Mouse (Mus musculus) forebrain, embryonic 16.5 days (tissue): Measurements from ENCODE around the gene Bag6. TPM values are rescaled to one million over a fixed set of nuclear protein-coding genes. Genes with fewer than 3 reads are reported as not detected.

Experiments
- ATAC-seq: fragments of 200-750 bp; cut with Nextera tagmentation; 2 replicates; pipeline ENCODE4 v1.8.0; 2017; ENCODE audit warnings: mild to moderate bottlenecking, moderate library complexity
- H3K27ac ChIP-seq: fragments of 300-500 bp; sonication (generic); 2 replicates; pipeline ENCODE4 v1.5.1; 2014; ENCODE audit warnings: low read length, control low read depth
- H3K27me3 ChIP-seq: fragments of 300-500 bp; sonication (generic); replicated peaks from 2 replicates; pipeline ENCODE4 v1.6.1; 2014; ENCODE audit warnings: low read length; ENCODE audit not compliant: control insufficient read depth, insufficient read depth
- H3K36me3 ChIP-seq: fragments of 300-500 bp; sonication (generic); 2 replicates; pipeline ENCODE4 v1.6.1; 2014; ENCODE audit not compliant: control insufficient read depth, insufficient read depth
- H3K4me1 ChIP-seq: fragments of 300-500 bp; sonication (generic); replicated peaks from 2 replicates; pipeline ENCODE4 v1.6.1; 2014; ENCODE audit warnings: low read length; ENCODE audit not compliant: control insufficient read depth, insufficient read depth
- H3K4me2 ChIP-seq: fragments of 300-500 bp; sonication (generic); 2 replicates; pipeline ENCODE4 v1.6.1; 2014; ENCODE audit warnings: mild to moderate bottlenecking, low read length, control low read depth
- H3K4me3 ChIP-seq: fragments of 300-500 bp; sonication (generic); replicated peaks from 2 replicates; pipeline ENCODE4 v1.5.1; 2014; ENCODE audit warnings: mild to moderate bottlenecking, low read length, control low read depth
- H3K9ac ChIP-seq: fragments of 300-500 bp; sonication (generic); replicated peaks from 2 replicates; pipeline ENCODE4 v1.6.1; 2014; ENCODE audit warnings: low read depth, low read length, control low read depth
- H3K9me3 ChIP-seq: fragments of 300-500 bp; sonication (generic); 2 replicates; pipeline ENCODE4 v1.6.1; 2016; ENCODE audit warnings: low read length; ENCODE audit not compliant: control insufficient read depth
- WGBS: fragments of 180-500 bp; shearing (Covaris S2); extraction: QIAGEN DNeasy Blood & Tissue Kit; methylation state at CpG from one replicate; pipeline ENCODE4 v1.1.7; 2014; 5-methylcytosine and 5-hydroxymethylcytosine counted together
- polyA plus RNA-seq: library from polyadenylated mRNA; unstranded; fragments of >200 nt; fragmentation: Nextera tagmentation; extraction: Ambion mirVana; gene quantifications from 2 replicates; pipeline ENCODE4 v1.2.1, GENCODE M21; 2015

Bag6 gene
- polyA plus RNA-seq, 1 experiment from 2014 or later: 86.7 TPM

GRCm38 (mm10) chr17:35153077-35153476, 18.1 kb downstream of the Bag6 start:
- WGBS: 86% methylated on average over 9 of the region's 9 CpGs
- no peak for ATAC-seq
- Histone ChIP-seq H3K4me2 (no peak overlapping the region), H3K27ac (no peak overlapping the region), H3K4me1 (no peaks in the 10 kb centered on the region), H3K9me3 (no peaks in the 10 kb centered on the region), H3K27me3 (no peaks in the 10 kb centered on the region), H3K4me3 (no peak overlapping the region), H3K9ac (no peak overlapping the region), H3K36me3 (peaks cover 90% of the 10 kb centered on the region)

- no peak overlapping the region for H3K4me3 ChIP-seq
- no peak for ATAC-seq
- no peaks in the 10 kb centered on the region for H3K4me1 ChIP-seq
- H3K36me3 ChIP-seq: peaks cover 90% of the 10 kb centered on the region
- H3K27me3 ChIP-seq: no peaks in the 10 kb centered on the region
- WGBS: 93% methylated on average over 4 of the region's 4 CpGs
- no peak overlapping the region for H3K4me2 ChIP-seq
- H3K9me3 ChIP-seq: no peaks in the 10 kb centered on the region
- no peak overlapping the region for H3K9ac ChIP-seq
- H3K27ac ChIP-seq: no peak overlapping the region
These were observed 19.0 kb downstream of the Bag6 start for GRCm38 (mm10) chr17:35153931-35154330.

- Histone ChIP-seq H3K36me3 (peaks cover 90% of the 10 kb centered on the region), H3K4me1 (no peaks in the 10 kb centered on the region), H3K27me3 (no peaks in the 10 kb centered on the region), H3K27ac (no peak overlapping the region), H3K4me2 (no peak overlapping the region), H3K9ac (no peak overlapping the region), H3K9me3 (no peaks in the 10 kb centered on the region), H3K4me3 (no peak overlapping the region)
- 83% methylated on average over 7 of the region's 7 CpGs for WGBS
- no peak for ATAC-seq
These were observed 19.6 kb downstream of the Bag6 start for GRCm38 (mm10) chr17:35154616-35155015.

GRCm38 (mm10) chr17:35155451-35155850, 20.5 kb downstream of the Bag6 start:
- H3K4me1 ChIP-seq: no peaks in the 10 kb centered on the region
- peaks cover 90% of the 10 kb centered on the region for H3K36me3 ChIP-seq
- no peak overlapping the region for H3K4me3 ChIP-seq
- ATAC-seq: no peak
- no peaks in the 10 kb centered on the region for H3K27me3 ChIP-seq
- H3K9ac ChIP-seq: no peak overlapping the region
- no peaks in the 10 kb centered on the region for H3K9me3 ChIP-seq
- WGBS: 90% methylated on average over 12 of the region's 12 CpGs
- H3K27ac ChIP-seq: no peak overlapping the region
- no peak overlapping the region for H3K4me2 ChIP-seq

GRCm38 (mm10) chr17:35156461-35157200, 21.7 kb downstream of the Bag6 start:
- Histone ChIP-seq H3K9me3 (no peaks in the 10 kb centered on the region), H3K4me2 (no peak overlapping the region), H3K27ac (no peak overlapping the region), H3K36me3 (peaks cover 93% of the 10 kb centered on the region), H3K4me3 (no peak overlapping the region), H3K27me3 (no peaks in the 10 kb centered on the region), H3K4me1 (peaks cover 2% of the 10 kb centered on the region; the same call in 1 of the 2 replicates), H3K9ac (no peak overlapping the region)
- ATAC-seq: no peak
- 89% methylated on average over 33 of the region's 33 CpGs for WGBS

GRCm38 (mm10) chr17:35157254-35157653, 22.3 kb downstream of the Bag6 start:
- Histone ChIP-seq H3K4me2 (no peak overlapping the region), H3K27ac (no peak overlapping the region), H3K4me3 (no peak overlapping the region), H3K4me1 (peaks cover 7% of the 10 kb centered on the region), H3K9ac (no peak overlapping the region), H3K36me3 (peaks cover 90% of the 10 kb centered on the region), H3K27me3 (no peaks in the 10 kb centered on the region), H3K9me3 (no peaks in the 10 kb centered on the region)
- ATAC-seq: no peak
- WGBS: 93% methylated on average over 8 of the region's 8 CpGs

GRCm38 (mm10) chr17:35157661-35158175, 22.7 kb downstream of the Bag6 start:
- peaks cover 85% of the 10 kb centered on the region for H3K36me3 ChIP-seq
- no peak overlapping the region for H3K9ac ChIP-seq
- no peaks in the 10 kb centered on the region for H3K27me3 ChIP-seq
- H3K4me2 ChIP-seq: no peak overlapping the region
- no peak overlapping the region for H3K4me3 ChIP-seq
- no peak for ATAC-seq
- no peaks in the 10 kb centered on the region for H3K9me3 ChIP-seq
- no peak overlapping the region for H3K27ac ChIP-seq
- peaks cover 11% of the 10 kb centered on the region for H3K4me1 ChIP-seq
- WGBS: 92% methylated on average over 8 of the region's 8 CpGs

GRCm38 (mm10) chr17:35158850-35159593, 24.0 kb downstream of the Bag6 start:
- WGBS: 92% methylated on average over 16 of the region's 16 CpGs
- Histone ChIP-seq H3K36me3 (peaks cover 72% of the 10 kb centered on the region), H3K27me3 (no peaks in the 10 kb centered on the region), H3K9me3 (no peaks in the 10 kb centered on the region), H3K9ac (no peak overlapping the region), H3K27ac (no peak overlapping the region), H3K4me2 (no peak overlapping the region), H3K4me1 (peaks cover 19% of the 10 kb centered on the region), H3K4me3 (no peak overlapping the region)
- ATAC-seq: no peak

- no peak overlapping the region for H3K9ac ChIP-seq
- ATAC-seq: no peak
These were observed 24.7 kb downstream of the Bag6 start for GRCm38 (mm10) chr17:35159638-35160037.

More at GRCm38 (mm10) chr17:35159638-35160037, 24.7 kb downstream of the Bag6 start:
- peaks cover 67% of the 10 kb centered on the region for H3K36me3 ChIP-seq
- no peak overlapping the region for H3K4me2 ChIP-seq
- H3K9me3 ChIP-seq: no peaks in the 10 kb centered on the region
- H3K4me3 ChIP-seq: no peak overlapping the region
- no peaks in the 10 kb centered on the region for H3K27me3 ChIP-seq
- H3K27ac ChIP-seq: no peak overlapping the region
- H3K4me1 ChIP-seq: peaks cover 19% of the 10 kb centered on the region
- 81% methylated on average over 7 of the region's 7 CpGs for WGBS
